Mouse (Mus musculus): Measurements from ENCODE around the gene Ncapd2. TPM values are rescaled to one million over a fixed set of nuclear protein-coding genes. Genes with fewer than 3 reads are reported as not detected.
"Not testable (repeated sequence)": the region's sequence is repeated elsewhere in the genome, so short reads cannot be mapped to it uniquely, and the experiment has no call there.

Gene Ncapd2
- polyA plus RNA-seq, 1 experiment from 2014 or later: 271 TPM

GRCm38 (mm10) chr6:125166051-125166751 lies 25.3 kb downstream of the Ncapd2 start, which contains the start of gene Gapdh:
TSS of gene Gapdh (minus strand) at chr6:125166467.
- peak within 1 kb of the TSS; percentile 76 for H3K4me2 ChIP-seq (ENCODE audit: low read depth, low read length, severe bottlenecking)
- peak within 1 kb of the TSS; percentile 99 for H3K9ac ChIP-seq (ENCODE audit: low read length)
- no peaks in the 10 kb centered on the region for H3K27me3 ChIP-seq (ENCODE audit: control insufficient read depth, insufficient read depth, low read length)
- no peaks in the 10 kb centered on the region for H3K9me3 ChIP-seq (ENCODE audit: control insufficient read depth, low read length)
- 0% methylated on average over 17 of the region's 18 CpGs for WGBS
- H3K4me1 ChIP-seq (replicated peaks; ENCODE audit: control insufficient read depth, insufficient read depth, low read length): peaks cover 26% of the 10 kb centered on the region
- peak within 1 kb of the TSS; percentile 88 for H3K27ac ChIP-seq (ENCODE audit: low read depth, low read length)
- DNase-seq (ENCODE audit: low spot score): peak; percentile 86
- H3K4me3 ChIP-seq (ENCODE audit: low read depth, low read length): peak within 1 kb of the TSS; percentile 96
- peak; percentile 28 for ATAC-seq (replicated peaks; ENCODE audit: low FRiP score)
- peaks cover 24% of the 10 kb centered on the region for H3K36me3 ChIP-seq (ENCODE audit: control insufficient read depth, insufficient read depth, low read length)

GRCm38 (mm10) chr6:125165328-125165891 lies 26.1 kb downstream of the Ncapd2 start:
- Histone ChIP-seq H3K4me1 (replicated peaks; ENCODE audit: control insufficient read depth, insufficient read depth, low read length) (peaks cover 26% of the 10 kb centered on the region), H3K4me3 (ENCODE audit: low read depth, low read length) (peak overlapping the region; percentile 96), H3K36me3 (ENCODE audit: control insufficient read depth, insufficient read depth, low read length) (peaks cover 18% of the 10 kb centered on the region), H3K9ac (ENCODE audit: low read length) (peak overlapping the region; percentile 99), H3K4me2 (ENCODE audit: low read depth, low read length, severe bottlenecking) (peak overlapping the region; percentile 76), H3K27me3 (ENCODE audit: control insufficient read depth, insufficient read depth, low read length) (no peaks in the 10 kb centered on the region), H3K27ac (ENCODE audit: low read depth, low read length) (peak overlapping the region; percentile 88), H3K9me3 (ENCODE audit: control insufficient read depth, low read length) (no peaks in the 10 kb centered on the region)
- DNase-seq (ENCODE audit: low spot score) (peak; percentile 99), ATAC-seq (replicated peaks; ENCODE audit: low FRiP score) (peak; percentile 91)
- WGBS: under 1% methylated on average over 36 of the region's 36 CpGs

- no peaks in the 10 kb centered on the region for H3K9me3 ChIP-seq (ENCODE audit: control insufficient read depth, low read length)
- H3K4me1 ChIP-seq (replicated peaks; ENCODE audit: control insufficient read depth, insufficient read depth, low read length): peaks cover 26% of the 10 kb centered on the region
Measured at GRCm38 (mm10) chr6:125164672-125165327, 26.7 kb downstream of the Ncapd2 start.

GRCm38 (mm10) chr6:125163801-125164657 lies 27.5 kb downstream of the Ncapd2 start:
- peak overlapping the region; percentile 88 for H3K27ac ChIP-seq (ENCODE audit: low read depth, low read length)
- peak; percentile 71 for DNase-seq (ENCODE audit: low spot score)
- no peaks in the 10 kb centered on the region for H3K9me3 ChIP-seq (ENCODE audit: control insufficient read depth, low read length)
- H3K36me3 ChIP-seq (ENCODE audit: control insufficient read depth, insufficient read depth, low read length): peaks cover 8% of the 10 kb centered on the region; the same call in 1 of the 2 replicates
- H3K4me2 ChIP-seq (ENCODE audit: low read depth, low read length, severe bottlenecking): peak overlapping the region; percentile 76
- peak overlapping the region; percentile 99 for H3K9ac ChIP-seq (ENCODE audit: low read length)
- no peaks in the 10 kb centered on the region for H3K27me3 ChIP-seq (ENCODE audit: control insufficient read depth, insufficient read depth, low read length)
- WGBS: 4% methylated on average over 20 of the region's 20 CpGs
- H3K4me1 ChIP-seq (replicated peaks; ENCODE audit: control insufficient read depth, insufficient read depth, low read length): peaks cover 26% of the 10 kb centered on the region
- peak overlapping the region; percentile 96 for H3K4me3 ChIP-seq (ENCODE audit: low read depth, low read length)
- no peak for ATAC-seq (replicated peaks; ENCODE audit: low FRiP score)

More at GRCm38 (mm10) chr6:125164672-125165327, 26.7 kb downstream of the Ncapd2 start:
- Histone ChIP-seq H3K4me3 (ENCODE audit: low read depth, low read length) (peak overlapping the region; percentile 96), H3K27me3 (ENCODE audit: control insufficient read depth, insufficient read depth, low read length) (no peaks in the 10 kb centered on the region), H3K4me2 (ENCODE audit: low read depth, low read length, severe bottlenecking) (peak overlapping the region; percentile 76), H3K27ac (ENCODE audit: low read depth, low read length) (peak overlapping the region; percentile 88), H3K36me3 (ENCODE audit: control insufficient read depth, insufficient read depth, low read length) (peaks cover 12% of the 10 kb centered on the region), H3K9ac (ENCODE audit: low read length) (peak overlapping the region; percentile 99)
- ATAC-seq (replicated peaks; ENCODE audit: low FRiP score) (peak; percentile 40), DNase-seq (ENCODE audit: low spot score) (peak; percentile 90)
- WGBS: under 1% methylated on average over 39 of the region's 39 CpGs

DNA sequence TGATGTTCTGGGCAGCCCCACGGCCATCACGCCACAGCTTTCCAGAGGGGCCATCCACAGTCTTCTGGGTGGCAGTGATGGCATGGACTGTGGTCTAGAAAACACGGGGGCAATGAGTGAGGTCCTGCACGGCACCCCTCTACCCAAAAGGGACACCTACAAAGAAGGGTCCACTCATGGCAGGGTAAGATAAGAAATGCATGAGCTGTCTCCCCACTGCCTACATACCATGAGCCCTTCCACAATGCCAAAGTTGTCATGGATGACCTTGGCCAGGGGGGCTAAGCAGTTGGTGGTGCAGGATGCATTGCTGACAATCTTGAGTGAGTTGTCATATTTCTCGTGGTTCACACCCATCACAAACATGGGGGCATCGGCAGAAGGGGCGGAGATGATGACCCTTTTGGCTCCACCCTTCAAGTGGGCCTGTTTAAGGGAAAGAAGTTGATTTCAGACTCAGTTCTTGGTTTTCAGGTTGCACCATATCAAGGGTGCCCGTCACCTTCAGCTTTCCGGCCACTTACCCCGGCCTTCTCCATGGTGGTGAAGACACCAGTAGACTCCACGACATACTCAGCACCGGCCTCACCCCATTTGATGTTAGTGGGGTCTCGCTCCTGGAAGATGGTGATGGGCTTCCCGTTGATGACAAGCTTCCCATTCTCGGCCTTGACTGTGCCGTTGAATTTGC lies 28.7 kb downstream of the Ncapd2 start:
- H3K9ac ChIP-seq (ENCODE audit: low read length); H3K36me3 ChIP-seq (ENCODE audit: control insufficient read depth, insufficient read depth, low read length); H3K27ac ChIP-seq (ENCODE audit: low read depth, low read length); DNase-seq (ENCODE audit: low spot score); H3K27me3 ChIP-seq (ENCODE audit: control insufficient read depth, insufficient read depth, low read length); ATAC-seq (replicated peaks; ENCODE audit: low FRiP score); H3K4me3 ChIP-seq (ENCODE audit: low read depth, low read length); H3K9me3 ChIP-seq (ENCODE audit: control insufficient read depth, low read length): not testable (repeated sequence)
- H3K4me2 ChIP-seq (ENCODE audit: low read depth, low read length, severe bottlenecking): 0 out of 2 replicates have a peak overlapping the region, but pooled peaks have one; percentile 31
- WGBS: 77% methylated on average over 9 of the region's 16 CpGs
- peaks cover 26% of the 10 kb centered on the region for H3K4me1 ChIP-seq (replicated peaks; ENCODE audit: control insufficient read depth, insufficient read depth, low read length)

- not testable (repeated sequence) for H3K36me3 ChIP-seq (ENCODE audit: control insufficient read depth, insufficient read depth, low read length); H3K9me3 ChIP-seq (ENCODE audit: control insufficient read depth, low read length); H3K27ac ChIP-seq (ENCODE audit: low read depth, low read length); H3K4me2 ChIP-seq (ENCODE audit: low read depth, low read length, severe bottlenecking); ATAC-seq (replicated peaks; ENCODE audit: low FRiP score); H3K4me3 ChIP-seq (ENCODE audit: low read depth, low read length); H3K27me3 ChIP-seq (ENCODE audit: control insufficient read depth, insufficient read depth, low read length); H3K9ac ChIP-seq (ENCODE audit: low read length)
- peaks cover 23% of the 10 kb centered on the region for H3K4me1 ChIP-seq (replicated peaks; ENCODE audit: control insufficient read depth, insufficient read depth, low read length)
- DNase-seq (ENCODE audit: low spot score): peak; percentile 82
- 6% methylated on average over 3 of the region's 5 CpGs for WGBS
Measured at GRCm38 (mm10) chr6:125161971-125162370, 29.5 kb downstream of the Ncapd2 start.

- H3K36me3 ChIP-seq (ENCODE audit: control insufficient read depth, insufficient read depth, low read length): peaks cover 7% of the 10 kb centered on the region; the same call in 1 of the 2 replicates
- 15% methylated on average over 22 of the region's 22 CpGs for WGBS
Measured at GRCm38 (mm10) chr6:125160854-125161760, 30.4 kb downstream of the Ncapd2 start.

More at GRCm38 (mm10) chr6:125160854-125161760, 30.4 kb downstream of the Ncapd2 start:
- Histone ChIP-seq H3K27me3 (ENCODE audit: control insufficient read depth, insufficient read depth, low read length) (no peaks in the 10 kb centered on the region), H3K4me1 (replicated peaks; ENCODE audit: control insufficient read depth, insufficient read depth, low read length) (peaks cover 15% of the 10 kb centered on the region), H3K27ac (ENCODE audit: low read depth, low read length) (no peak overlapping the region), H3K9me3 (ENCODE audit: control insufficient read depth, low read length) (no peaks in the 10 kb centered on the region), H3K4me2 (ENCODE audit: low read depth, low read length, severe bottlenecking) (0 out of 2 replicates have a peak overlapping the region, but pooled peaks have one; percentile 5), H3K9ac (ENCODE audit: low read length) (no peak overlapping the region), H3K4me3 (ENCODE audit: low read depth, low read length) (no peak overlapping the region)
- DNase-seq (ENCODE audit: low spot score): peak; percentile 81
- ATAC-seq (replicated peaks; ENCODE audit: low FRiP score): no peak

All from forebrain, embryonic 11.5 days (tissue).